Mouse (Mus musculus) lung, adult 2 months (tissue): Measurements from ENCODE around the gene Hoxd13.

Experiments used
- CTCF ChIP-seq: fragments of 200-500 bp; IDR thresholded peaks from 2 replicates; pipeline ENCODE4 v1.5.1; 2011; ENCODE audit warnings: mild to moderate bottlenecking, low read length, control low read depth; ENCODE audit not compliant: insufficient read depth
- POLR2A ChIP-seq: fragments of 200-500 bp; IDR thresholded peaks from 2 replicates; pipeline ENCODE4 v1.6.1; 2011; ENCODE audit warnings: low read depth, mild to moderate bottlenecking, control low read depth, low read length, borderline replicate concordance; ENCODE audit errors: extremely low read depth

- TF ChIP-seq POLR2A (no peak), CTCF (no peak)
Measured at GRCm38 (mm10) chr2:74647082-74647864, 20.8 kb upstream of the Hoxd13 start.
